Comparison of ENCODE assay signal across 8 mouse cellular contexts in the genomic region with DNA sequence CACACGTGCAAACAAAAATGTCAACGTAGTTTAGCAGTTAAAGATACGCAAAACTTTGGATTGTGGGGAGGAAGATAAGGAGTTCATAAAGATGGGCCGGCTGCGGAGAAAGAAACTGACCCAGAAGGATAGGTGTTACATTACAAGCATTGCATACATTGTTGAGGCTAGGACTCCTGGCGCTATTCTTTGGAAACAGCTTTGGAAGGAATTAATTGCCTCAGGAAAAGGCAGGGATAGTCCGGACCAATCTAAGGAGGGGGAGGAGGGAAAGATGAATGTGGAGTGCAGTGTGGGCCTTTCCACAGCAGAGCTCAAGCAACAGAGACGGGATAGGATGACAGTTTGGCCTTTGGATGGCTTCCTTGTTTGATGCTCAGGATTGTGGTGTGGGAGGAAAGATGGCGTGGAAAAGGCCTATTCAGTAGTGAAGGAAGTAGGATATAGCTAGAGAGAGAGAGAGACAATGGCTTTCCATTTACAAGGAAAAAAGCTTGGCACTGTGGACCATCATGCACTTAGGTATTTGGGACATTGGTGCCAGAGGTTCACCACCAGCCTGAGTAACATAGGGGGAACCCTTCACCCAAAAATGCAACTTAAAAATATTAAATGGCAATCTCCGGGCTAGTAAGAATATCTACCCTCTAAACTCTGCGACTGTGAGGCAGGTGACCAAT. TPM values are rescaled to one million over a fixed set of nuclear protein-coding genes. Genes with fewer than 3 reads are reported as not detected.
A peak's percentile ranks its signal among the peaks of the same experiment; 100 is the strongest.
DNase-seq lines count a peak whose midpoint lies in the region; ATAC-seq and TF ChIP-seq lines count a peak whose summit lies in the region.

No protein-coding gene starts in this region.

- no peaks in the 10 kb centered on the region for H3K27me3 ChIP-seq in liver, adult 2 months (ENCODE audit: control insufficient read depth, insufficient read depth, low read length)
- no peaks in the 10 kb centered on the region for H3K27me3 ChIP-seq in hindbrain, postnatal 0 days (ENCODE audit: insufficient read depth, low read length)
- no peaks in the 10 kb centered on the region for H3K27me3 ChIP-seq in myocyte (ENCODE audit: control insufficient read depth, insufficient read depth, insufficient read length)

- peak overlapping the region; percentile 94 for H3K9ac ChIP-seq in liver, adult 2 months (ENCODE audit: low read depth, low read length)
- H3K9ac ChIP-seq in hindbrain, postnatal 0 days (replicated peaks; ENCODE audit: low read length): peak overlapping the region; percentile 88

- no peaks in the 10 kb centered on the region for H3K9me3 ChIP-seq in hindbrain, postnatal 0 days (ENCODE audit: low read length)

- no peaks in the 10 kb centered on the region for H3K36me3 ChIP-seq in liver, adult 2 months (ENCODE audit: control insufficient read depth, insufficient read depth, low read length)
- H3K36me3 ChIP-seq in hindbrain, postnatal 0 days (ENCODE audit: insufficient read depth, low read length): no peaks in the 10 kb centered on the region
- peaks cover 2% of the 10 kb centered on the region for H3K36me3 ChIP-seq in myocyte (ENCODE audit: control insufficient read depth, insufficient read depth)

- peak overlapping the region; percentile 94 for H3K4me2 ChIP-seq in hindbrain, postnatal 0 days (ENCODE audit: low read depth, low read length)
- H3K4me2 ChIP-seq in myocyte (ENCODE audit: low read depth): peak overlapping the region; percentile 98

- H3K4me1 ChIP-seq in liver, adult 2 months (ENCODE audit: control insufficient read depth, insufficient read depth, low read length): peaks cover 17% of the 10 kb centered on the region
- peaks cover 14% of the 10 kb centered on the region for H3K4me1 ChIP-seq in hindbrain, postnatal 0 days (ENCODE audit: insufficient read depth, low read length)

- H3K79me2 ChIP-seq in liver, adult 2 months (ENCODE audit: control insufficient read depth, insufficient read depth, low read length): peaks cover 46% of the 10 kb centered on the region
- H3K79me2 ChIP-seq in myocyte (ENCODE audit: control insufficient read depth, insufficient read depth): peaks cover 60% of the 10 kb centered on the region

- no peak for ATAC-seq in hindbrain, postnatal 0 days

- peak overlapping the region; percentile 81 for H3K4me3 ChIP-seq in liver, adult 2 months (ENCODE audit: insufficient read depth, low read depth, low read length)
- peak overlapping the region; percentile 89 for H3K4me3 ChIP-seq in hindbrain, postnatal 0 days (ENCODE audit: low read length)
- peak overlapping the region; percentile 83 for H3K4me3 ChIP-seq in myocyte

- WGBS in liver, adult 2 months: 19% methylated on average over 11 of the region's 11 CpGs
- WGBS in hindbrain, postnatal 0 days: 29% methylated on average over 11 of the region's 11 CpGs

- TF ChIP-seq CTCF in liver, adult 2 months (IDR thresholded peaks at IDR 0.05; ENCODE audit: low read depth, low read length): no peak
- no peak for TF ChIP-seq CTCF in hindbrain, postnatal 0 days (IDR thresholded peaks at IDR 0.05; ENCODE audit: low read depth)

- no peak for DNase-seq in liver, adult 2 months (ENCODE audit: extremely low read depth, low read depth, low spot score)
- DNase-seq in liver: no peak
- peak; percentile 15 for DNase-seq in c-Kit-positive CD71-positive TER-119-negative erythroid progenitor cells, embryonic 14.5 days (ENCODE audit: low read depth)
- no peak for DNase-seq in hindbrain, postnatal 0 days (ENCODE audit: low spot score)
- no peak for DNase-seq in retina, postnatal 1 day
- no peak for DNase-seq in testis, postnatal 14 days (ENCODE audit: low spot score)
- DNase-seq in spleen, postnatal 4 days (ENCODE audit: low spot score in 2 of 2): no peak

- no peak overlapping the region for H3K27ac ChIP-seq in liver, adult 2 months (replicated peaks; ENCODE audit: insufficient read depth, low read depth, low read length)
- 0 out of 2 replicates have a peak overlapping the region, but pooled peaks have one; percentile 89 for H3K27ac ChIP-seq in hindbrain, postnatal 0 days

- peak overlapping the region; percentile 87 for H3ac ChIP-seq in myocyte (ENCODE audit: control insufficient read depth, insufficient read length)

- no peak for TF ChIP-seq POLR2A in liver, adult 2 months (IDR thresholded peaks at IDR 0.05; ENCODE audit: extremely low read depth, insufficient read depth, low read length)
- TF ChIP-seq POLR2A in myocyte (IDR thresholded peaks at IDR 0.05; ENCODE audit: insufficient read length, low read depth): no peak

TF ChIP-seq in myocyte, 11 proteins besides CTCF, POLR2A, EP300 and RAD21:
- no peak for TF ChIP-seq MAX (IDR thresholded peaks at IDR 0.05; ENCODE audit: low read depth)
- no peak for TF ChIP-seq TCF3 (IDR thresholded peaks at IDR 0.05; ENCODE audit: insufficient read length, low read depth)
- TF ChIP-seq SRF (IDR thresholded peaks at IDR 0.05; ENCODE audit: control insufficient read depth, insufficient read length, low read depth): no peak
- TF ChIP-seq USF1 (IDR thresholded peaks at IDR 0.05; ENCODE audit: low read depth): no peak
- TF ChIP-seq CEBPB (IDR thresholded peaks at IDR 0.05; ENCODE audit: insufficient read depth, poor library complexity, severe bottlenecking): no peak
- no peak for TF ChIP-seq E2F4 (IDR thresholded peaks at IDR 0.05; ENCODE audit: insufficient read depth)
- TF ChIP-seq REST (IDR thresholded peaks at IDR 0.05; ENCODE audit: insufficient read depth, insufficient read length): no peak
- TF ChIP-seq MYOD1 (IDR thresholded peaks at IDR 0.05; ENCODE audit: control insufficient read depth in 1 of 3, insufficient read length in 2 of 3, low read depth in 2 of 3): no peak
- TF ChIP-seq POLR2AphosphoS2 (IDR thresholded peaks at IDR 0.05; ENCODE audit: insufficient read length, low read depth): no peak
- TF ChIP-seq MYOG (IDR thresholded peaks at IDR 0.05; ENCODE audit: control insufficient read depth in 1 of 3, insufficient read depth in 1 of 3, insufficient read length in 2 of 3, low read depth in 2 of 3): no peak

RNA-seq across cellular contexts. Expression of a gene that starts 9.3 kb away (rescaled TPM):
- total RNA-seq in liver, adult 2 months (2014; rRNA removed): 166 and 191 TPM in 2 replicates
- 116 and 154 TPM in 2 replicates for polyA plus RNA-seq in liver, adult 2 months (2012; rRNA removed)
- total RNA-seq in hindbrain, postnatal 0 days (2014; rRNA removed): 366 and 404 TPM in 2 replicates
- 379 and 380 TPM in 2 replicates for polyA plus RNA-seq in hindbrain, postnatal 0 days (2015; fragmentation: Nextera tagmentation; extraction: Ambion mirVana)
- polyA plus RNA-seq in myocyte (2012; fragmentation: generic; extraction: Trizol): 273 TPM

RNA-seq across cellular contexts. Expression of a gene that starts 30.2 kb away (rescaled TPM):
- not detected in 2 replicates for total RNA-seq in liver, adult 2 months (2014; rRNA removed)
- polyA plus RNA-seq in liver, adult 2 months (2012; rRNA removed): not detected in 2 replicates
- total RNA-seq in hindbrain, postnatal 0 days (2014; rRNA removed): 0.29 TPM in 1 of 2 replicates, not detected in the other
- not detected in 2 replicates for polyA plus RNA-seq in hindbrain, postnatal 0 days (2015; fragmentation: Nextera tagmentation; extraction: Ambion mirVana)
- polyA plus RNA-seq in myocyte (2012; fragmentation: generic; extraction: Trizol): 0.22 TPM

RNA-seq across cellular contexts. Expression of a gene that starts 56.3 kb away (rescaled TPM):
- 0.83 and 2.0 TPM in 2 replicates for total RNA-seq in liver, adult 2 months (2014; rRNA removed)
- polyA plus RNA-seq in liver, adult 2 months (2012; rRNA removed): 0.67 and 1.2 TPM in 2 replicates
- 24.9 and 27.8 TPM in 2 replicates for total RNA-seq in hindbrain, postnatal 0 days (2014; rRNA removed)
- polyA plus RNA-seq in hindbrain, postnatal 0 days (2015; fragmentation: Nextera tagmentation; extraction: Ambion mirVana): 21.0 and 23.4 TPM in 2 replicates
- polyA plus RNA-seq in myocyte (2012; fragmentation: generic; extraction: Trizol): 113 TPM

Comparison
In these comparisons a context has a peak if more than half of its experiments do, and no peak if none do; other contexts are left out.
1. RNA of a gene that starts 56.3 kb away (polyA plus RNA-seq): 113 TPM in myocyte (single experiment) and 21.0 to 23.4 TPM in hindbrain, postnatal 0 days; 0.67 to 1.2 TPM in liver, adult 2 months; every median in the first group is over 10 times any median in the second.
2. Peak in every context shown above with its lines, with median percentiles within 50 percentile points of each other: H3K4me3 ChIP-seq.